In the genomic region with DNA sequence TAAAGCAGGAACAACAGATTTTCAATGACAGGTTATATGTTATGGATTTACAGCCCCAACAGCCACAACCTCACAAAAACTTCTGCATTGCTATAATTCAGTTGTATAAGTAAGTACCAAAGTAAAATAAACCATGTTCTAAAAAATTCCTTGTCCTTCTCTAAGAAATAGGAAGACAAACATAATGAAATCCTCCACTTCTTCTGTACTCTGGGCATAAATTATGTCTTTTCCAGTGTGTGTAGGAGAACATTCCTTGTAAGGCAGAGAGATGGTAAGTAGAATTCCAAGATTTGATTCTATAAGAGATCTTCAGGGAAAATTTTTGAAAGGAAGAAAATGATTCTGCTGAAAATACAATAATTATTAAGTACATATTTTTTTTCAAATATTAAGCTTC, we compare ENCODE assay signal across 18 mouse cellular contexts.
A peak's percentile ranks its signal among the peaks of the same experiment; 100 is the strongest.
DNase-seq lines count a peak whose midpoint lies in the region; TF ChIP-seq lines count a peak whose summit lies in the region.
"Had no signal": no experiment of that assay in that cellular context is flagged by ENCODE, and none has a peak within 500 bp of the region (broad histone marks: within the 10 kb centered on the region; RNA-seq: fewer than 3 reads in every experiment).

No protein-coding gene starts in this region.

- no peaks in the 10 kb centered on the region for H3K4me1 ChIP-seq in cortical plate, adult 2 months (ENCODE audit: control insufficient read depth, insufficient read depth, low read length)
- H3K4me1 ChIP-seq: embryonic facial prominence, embryonic 10.5 days; embryonic facial prominence, embryonic 12.5 days; forebrain, embryonic 13.5 days; forebrain, embryonic 15.5 days had no signal

- TF ChIP-seq POLR2A in cortical plate, adult 2 months (IDR thresholded peaks at IDR 0.05; ENCODE audit: extremely low read depth, insufficient read depth, low read length): no peak

- DNase-seq in layer of hippocampus, adult 2 months (ENCODE audit: low spot score in 2 of 2): no peak
- DNase-seq in layer of hippocampus, adult 9-11 months: no peak
- peak; percentile 54 for DNase-seq in telencephalon, adult 2 months (ENCODE audit: low read depth, low spot score)
- DNase-seq in Muller cell, postnatal 12 days (ENCODE audit: inconsistent ontology term): no peak
- DNase-seq: adrenal gland, postnatal 10 days; adrenal gland, postnatal 25 days; cerebellum, adult 11 months; cerebellum, adult 18-20 months; cerebellum, adult 8-10 months; cerebellum, adult 9-11 months; cerebellum, postnatal 14 days; cerebellum, postnatal 36 days; forebrain, postnatal 0 days had no signal

- peak overlapping the region; percentile 46; the same call in 1 of the 2 replicates for H3K27ac ChIP-seq in layer of hippocampus, adult 2 months
- peak overlapping the region; percentile 59; the same call in 1 of the 2 replicates for H3K27ac ChIP-seq in cortical plate, adult 2 months (ENCODE audit: insufficient read depth, low read length)
- H3K27ac ChIP-seq: embryonic facial prominence, embryonic 10.5 days; embryonic facial prominence, embryonic 12.5 days; forebrain, embryonic 13.5 days; forebrain, embryonic 15.5 days had no signal

- no peak for TF ChIP-seq CTCF in layer of hippocampus, adult 2 months (conservative IDR thresholded peaks at IDR 0.05)
- TF ChIP-seq CTCF in cortical plate, adult 2 months (IDR thresholded peaks at IDR 0.05; ENCODE audit: extremely low read depth, insufficient read depth, low read length): no peak

- H3K4me3 ChIP-seq in layer of hippocampus, adult 2 months: no peak overlapping the region
- no peak overlapping the region for H3K4me3 ChIP-seq in cortical plate, adult 2 months (ENCODE audit: insufficient read depth, low read length)
- H3K4me3 ChIP-seq: embryonic facial prominence, embryonic 10.5 days; embryonic facial prominence, embryonic 12.5 days; forebrain, embryonic 13.5 days; forebrain, embryonic 15.5 days had no signal
